Mouse (Mus musculus) heart, adult 2 months (tissue): Measurements from ENCODE around the gene Zfhx3.

Experiments used
- CTCF ChIP-seq: fragments of 200-600 bp; IDR thresholded peaks from 2 replicates; pipeline ENCODE4 v1.8.1; 2022; ENCODE audit warnings: antibody characterized with exemption, mild to moderate bottlenecking, moderate library complexity
- POLR2A ChIP-seq: fragments of 200-500 bp; IDR thresholded peaks from 2 replicates; pipeline ENCODE4 v1.6.1; 2011; ENCODE audit warnings: mild to moderate bottlenecking, low read depth, low read length, control low read depth; ENCODE audit not compliant: insufficient read depth

DNA sequence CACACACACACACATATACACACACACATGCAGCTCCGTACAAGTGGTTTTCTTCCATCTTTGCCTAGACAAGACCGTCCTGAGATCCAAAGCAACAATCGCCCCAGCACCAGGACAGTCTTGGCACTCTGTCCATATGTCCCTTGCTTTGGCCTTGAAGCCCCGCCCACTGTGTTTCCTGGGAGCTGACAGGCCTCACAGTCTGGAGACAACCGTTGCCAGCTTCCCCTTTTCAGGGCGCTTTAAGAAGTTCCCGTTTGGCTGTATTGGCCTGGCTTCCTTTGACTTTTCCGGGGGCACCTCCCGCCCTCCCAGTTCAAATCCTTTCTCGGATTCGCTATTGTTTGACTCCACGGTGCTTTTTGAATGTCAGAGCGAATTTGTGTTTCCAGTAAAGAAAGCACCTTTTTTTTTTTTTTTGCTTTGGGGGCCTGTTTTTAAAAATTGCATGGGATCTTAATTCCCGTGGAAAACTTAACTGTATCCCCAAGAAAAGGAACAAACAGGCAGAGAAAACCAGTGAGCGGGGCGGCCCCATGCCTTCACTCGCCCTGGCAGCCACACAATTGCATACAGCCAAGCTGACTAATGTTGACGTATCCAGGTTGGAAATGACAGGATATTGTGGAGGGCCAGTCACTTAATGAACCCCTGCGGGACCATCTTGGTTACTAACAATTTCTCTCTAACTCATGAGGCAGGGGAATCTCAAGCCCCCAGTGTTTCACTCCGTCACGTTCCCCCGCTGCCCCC lies 444.9 kb downstream of the Zfhx3 start:
- no peak for TF ChIP-seq CTCF
- no peak for TF ChIP-seq POLR2A
